In the genomic region with DNA sequence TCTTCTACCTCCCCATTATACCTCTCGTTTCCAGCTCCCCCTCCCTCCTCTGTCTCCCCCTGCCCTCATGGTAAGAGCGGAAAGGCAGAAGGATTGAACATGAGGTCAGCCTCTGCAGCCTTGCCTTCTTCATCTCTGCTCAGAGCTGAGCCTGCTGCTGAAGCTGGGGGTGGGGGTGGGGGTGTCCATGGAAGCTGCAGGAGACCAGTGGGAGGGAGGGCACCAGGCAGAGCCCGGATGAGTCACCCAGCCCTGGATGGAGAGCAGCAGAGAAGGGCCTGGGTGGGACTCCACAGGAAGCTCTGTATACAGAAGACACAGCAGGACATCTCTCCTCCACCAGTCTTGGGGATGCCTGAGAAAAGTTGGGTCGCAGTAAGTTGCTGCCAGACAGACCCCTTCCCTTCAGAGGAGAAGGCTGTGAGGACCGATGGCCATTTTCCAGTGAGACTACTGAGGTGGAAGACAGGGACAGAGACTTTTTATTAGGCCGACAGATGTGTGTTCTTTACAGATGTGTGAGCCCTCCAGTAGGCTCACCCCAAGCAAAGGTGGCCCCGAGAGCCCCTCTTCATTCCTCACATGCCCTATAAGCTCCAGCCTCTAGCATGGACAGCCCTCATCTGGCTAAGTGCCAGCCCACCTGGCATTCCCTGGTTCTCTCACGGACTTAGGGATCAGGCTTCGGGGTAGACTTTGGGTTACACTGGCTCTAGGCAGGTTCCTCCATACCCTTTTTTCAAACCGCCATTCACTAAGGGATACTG, we compare ENCODE assay signal across 13 mouse cellular contexts. TPM values are rescaled to one million over a fixed set of nuclear protein-coding genes. Genes with fewer than 3 reads are reported as not detected.
DNase-seq lines count a peak whose midpoint lies in the region; ATAC-seq lines count a peak whose summit lies in the region.
"Had no signal": no experiment of that assay in that cellular context is flagged by ENCODE, and none has a peak within 500 bp of the region (broad histone marks: within the 10 kb centered on the region; RNA-seq: fewer than 3 reads in every experiment).

No protein-coding gene starts in this region.

- H3K27me3 ChIP-seq in hindbrain, embryonic 13.5 days = no peaks in the 10 kb centered on the region
- H3K27me3 ChIP-seq in hindbrain, embryonic 14.5 days (ENCODE audit: control insufficient read depth, insufficient read depth, low read length) = no peaks in the 10 kb centered on the region
- H3K27me3 ChIP-seq in neural tube, embryonic 12.5 days (replicated peaks) = no peaks in the 10 kb centered on the region
- H3K27me3 ChIP-seq: embryonic facial prominence, embryonic 12.5 days; limb, embryonic 15.5 days had no signal

- H3K9ac ChIP-seq in hindbrain, embryonic 13.5 days = no peak overlapping the region
- no peak overlapping the region for H3K9ac ChIP-seq in hindbrain, embryonic 14.5 days
- H3K9ac ChIP-seq in neural tube, embryonic 12.5 days = peak overlapping the region; percentile 22; the same call in 1 of the 2 replicates
- H3K9ac ChIP-seq: embryonic facial prominence, embryonic 12.5 days; limb, embryonic 15.5 days had no signal

- no peak for DNase-seq in hindbrain, embryonic 14.5 days (ENCODE audit: low spot score)
- no peak for DNase-seq in neural tube, embryonic 10.5 days (ENCODE audit: extremely low spot score, low spot score)
- peak; percentile 74 to 84 for DNase-seq in adrenal gland, postnatal 36 days
- DNase-seq in right cerebral cortex, postnatal 10 days (ENCODE audit: low spot score in 2 of 2) = no peak
- DNase-seq in thymus, adult 18-20 months = no peak
- DNase-seq: lung, postnatal 36 days; retina, postnatal 1 day; thymus, postnatal 4 days had no signal

- H3K4me1 ChIP-seq in hindbrain, embryonic 13.5 days (replicated peaks) = peaks cover 23% of the 10 kb centered on the region
- no peaks in the 10 kb centered on the region; the same call in 1 of the 2 replicates for H3K4me1 ChIP-seq in hindbrain, embryonic 14.5 days (replicated peaks; ENCODE audit: control insufficient read depth, insufficient read depth, low read length)
- H3K4me1 ChIP-seq in neural tube, embryonic 12.5 days = peaks cover 5% of the 10 kb centered on the region; the same call in 1 of the 2 replicates

- no peaks in the 10 kb centered on the region for H3K9me3 ChIP-seq in hindbrain, embryonic 13.5 days
- no peaks in the 10 kb centered on the region for H3K9me3 ChIP-seq in hindbrain, embryonic 14.5 days (ENCODE audit: control insufficient read depth, low read length)
- no peaks in the 10 kb centered on the region for H3K9me3 ChIP-seq in neural tube, embryonic 12.5 days
- H3K9me3 ChIP-seq: embryonic facial prominence, embryonic 12.5 days; limb, embryonic 15.5 days had no signal

- WGBS in hindbrain, embryonic 13.5 days = 74% methylated on average over 10 of the region's 10 CpGs
- WGBS in hindbrain, embryonic 14.5 days = 72% methylated on average over 10 of the region's 10 CpGs
- WGBS in neural tube, embryonic 12.5 days = 73% methylated on average over 10 of the region's 10 CpGs

- no peak overlapping the region for H3K4me3 ChIP-seq in hindbrain, embryonic 13.5 days
- no peak overlapping the region for H3K4me3 ChIP-seq in hindbrain, embryonic 14.5 days (replicated peaks; ENCODE audit: low read length)
- H3K4me3 ChIP-seq in neural tube, embryonic 12.5 days = no peak overlapping the region
- H3K4me3 ChIP-seq: embryonic facial prominence, embryonic 12.5 days; limb, embryonic 15.5 days had no signal

- peak; percentile 35; the same call in 1 of the 2 replicates for ATAC-seq in hindbrain, embryonic 13.5 days (ENCODE audit: low FRiP score)
- no peak for ATAC-seq in hindbrain, embryonic 14.5 days (ENCODE audit: low FRiP score)
- no peak for ATAC-seq in neural tube, embryonic 12.5 days (ENCODE audit: low FRiP score, low read depth)

- H3K36me3 ChIP-seq in hindbrain, embryonic 13.5 days = no peaks in the 10 kb centered on the region
- H3K36me3 ChIP-seq in hindbrain, embryonic 14.5 days (replicated peaks; ENCODE audit: control insufficient read depth, insufficient read depth) = no peaks in the 10 kb centered on the region
- no peaks in the 10 kb centered on the region for H3K36me3 ChIP-seq in neural tube, embryonic 12.5 days
- H3K36me3 ChIP-seq: embryonic facial prominence, embryonic 12.5 days had no signal

- H3K27ac ChIP-seq in hindbrain, embryonic 13.5 days = no peak overlapping the region
- no peak overlapping the region for H3K27ac ChIP-seq in hindbrain, embryonic 14.5 days
- no peak overlapping the region for H3K27ac ChIP-seq in neural tube, embryonic 12.5 days
- H3K27ac ChIP-seq: embryonic facial prominence, embryonic 12.5 days; kidney, postnatal 0 days; limb, embryonic 15.5 days had no signal

- H3K4me2 ChIP-seq in hindbrain, embryonic 13.5 days = no peak overlapping the region
- H3K4me2 ChIP-seq in hindbrain, embryonic 14.5 days (replicated peaks) = no peak overlapping the region
- H3K4me2 ChIP-seq in neural tube, embryonic 12.5 days (replicated peaks) = no peak overlapping the region
- H3K4me2 ChIP-seq: embryonic facial prominence, embryonic 12.5 days; limb, embryonic 15.5 days had no signal

RNA-seq across cellular contexts. Expression of gene Stard10, which starts 13.4 kb away (rescaled TPM):
- polyA plus RNA-seq in hindbrain, embryonic 13.5 days (2015; fragmentation: Nextera tagmentation; extraction: Ambion mirVana) = 9.7 and 10.0 TPM in 2 replicates
- 12.7 and 14.3 TPM in 2 replicates for polyA plus RNA-seq in hindbrain, embryonic 14.5 days (2014; fragmentation: Nextera tagmentation; extraction: Ambion mirVana)
- 8.2 and 12.1 TPM in 2 replicates for polyA plus RNA-seq in neural tube, embryonic 12.5 days (2016; fragmentation: Nextera tagmentation; extraction: Ambion mirVana)
- total RNA-seq in adrenal gland, postnatal 36 days (2021) = 10 to 100 TPM; 22.5 to 60.5 TPM

RNA-seq across cellular contexts. Expression of gene Arap1, which starts 17.6 kb away (rescaled TPM):
- polyA plus RNA-seq in hindbrain, embryonic 13.5 days (2015; fragmentation: Nextera tagmentation; extraction: Ambion mirVana) = 7.6 and 11.6 TPM in 2 replicates
- polyA plus RNA-seq in hindbrain, embryonic 14.5 days (2014; fragmentation: Nextera tagmentation; extraction: Ambion mirVana) = 11.3 and 11.5 TPM in 2 replicates
- 8.9 and 13.7 TPM in 2 replicates for polyA plus RNA-seq in neural tube, embryonic 12.5 days (2016; fragmentation: Nextera tagmentation; extraction: Ambion mirVana)
- total RNA-seq in adrenal gland, postnatal 36 days (2021) = 10 to 100 TPM; 30.0 to 35.4 TPM

RNA-seq across cellular contexts. Expression of gene Atg16l2, which starts 28.2 kb away (rescaled TPM):
- 17.5 and 20.8 TPM in 2 replicates for polyA plus RNA-seq in hindbrain, embryonic 13.5 days (2015; fragmentation: Nextera tagmentation; extraction: Ambion mirVana)
- 19.3 and 21.3 TPM in 2 replicates for polyA plus RNA-seq in hindbrain, embryonic 14.5 days (2014; fragmentation: Nextera tagmentation; extraction: Ambion mirVana)
- polyA plus RNA-seq in neural tube, embryonic 12.5 days (2016; fragmentation: Nextera tagmentation; extraction: Ambion mirVana) = 16.8 and 17.8 TPM in 2 replicates
- total RNA-seq in adrenal gland, postnatal 36 days (2021) = 10 to 100 TPM; 14.6 to 34.6 TPM

Comparison
In these comparisons a context has a peak if more than half of its experiments do, and no peak if none do; other contexts are left out.
1. DNase-seq: peak in adrenal gland, postnatal 36 days (2 of 2); none in hindbrain, embryonic 14.5 days (single experiment), neural tube, embryonic 10.5 days (single experiment), right cerebral cortex, postnatal 10 days (0 of 2) and thymus, adult 18-20 months (0 of 2).